Mouse (Mus musculus): Measurements from ENCODE around the gene Hoxa5. TPM values are rescaled to one million over a fixed set of nuclear protein-coding genes. Genes with fewer than 3 reads are reported as not detected.

Hoxa5 gene
- polyA plus RNA-seq, 1 experiment, result 1.7 TPM

GRCm38 (mm10) chr6:52217459-52217768, 13.0 kb upstream of the Hoxa5 start:
- WGBS, result under 1% methylated on average over 25 of the region's 25 CpGs
- DNase-seq (ENCODE audit: low read depth, low spot score), result no peak

GRCm38 (mm10) chr6:52216691-52217458, 12.5 kb upstream of the Hoxa5 start:
- WGBS, result 2% methylated on average over 60 of the region's 60 CpGs
- no peak for DNase-seq (ENCODE audit: low read depth, low spot score)

DNA sequence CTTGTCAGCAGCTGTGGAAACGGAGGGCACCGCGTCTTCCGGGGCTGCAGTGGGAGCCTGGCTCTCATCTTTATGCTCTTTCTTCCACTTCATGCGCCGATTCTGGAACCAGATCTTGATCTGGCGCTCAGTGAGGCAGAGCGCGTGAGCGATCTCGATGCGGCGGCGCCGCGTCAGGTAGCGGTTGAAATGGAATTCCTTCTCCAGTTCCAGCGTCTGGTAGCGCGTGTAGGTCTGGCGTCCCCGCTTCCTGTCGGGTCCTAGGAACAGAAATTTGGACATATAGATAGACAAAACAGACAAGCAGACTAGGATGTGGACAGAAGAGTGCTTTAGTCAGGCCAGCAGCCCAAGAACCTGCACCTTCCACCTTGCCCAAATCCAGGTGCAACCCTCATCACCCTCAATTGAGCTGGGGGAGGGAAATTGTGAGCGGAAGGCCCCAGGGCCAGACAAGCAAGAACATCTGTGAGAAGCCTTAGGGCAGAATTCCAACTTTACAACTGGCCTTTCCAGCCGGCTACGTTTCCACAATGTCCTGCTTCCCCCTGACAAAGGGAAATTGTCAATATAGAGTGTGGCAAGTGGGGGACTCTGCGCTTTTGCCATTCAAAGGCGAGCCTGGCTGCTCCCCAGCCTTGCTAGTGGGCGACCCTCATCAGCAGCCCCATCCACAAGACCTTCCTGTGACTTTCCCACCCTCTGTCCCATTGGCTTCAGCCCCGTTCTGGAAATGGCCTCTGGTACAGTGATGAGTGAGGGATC, 11.6 kb upstream of the Hoxa5 start:
- no peak for DNase-seq (ENCODE audit: low read depth, low spot score)
- 26% methylated on average over 30 of the region's 30 CpGs for WGBS

DNA sequence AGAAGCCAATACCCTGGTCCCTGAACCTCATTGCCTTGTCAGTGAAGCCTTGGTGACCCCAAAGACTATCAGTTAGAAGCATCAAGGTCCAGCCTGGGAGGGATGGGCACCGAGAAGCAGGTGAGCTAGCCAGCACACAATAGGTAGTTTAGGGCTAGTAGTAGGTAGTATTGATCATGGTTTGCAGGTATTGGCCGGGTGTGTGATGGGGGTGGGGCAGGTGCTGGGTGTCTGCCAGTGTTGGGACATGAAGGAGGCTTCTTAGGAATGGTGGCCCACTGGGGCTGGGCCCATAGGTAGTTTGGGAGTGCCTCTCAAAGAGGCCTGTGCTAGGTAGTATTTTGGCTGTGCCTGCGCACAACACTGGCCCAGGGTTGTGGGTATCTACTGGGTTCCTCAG, 10.7 kb upstream of the Hoxa5 start:
- 48% methylated on average over 3 of the region's 3 CpGs for WGBS
- DNase-seq (ENCODE audit: low read depth, low spot score), result no peak

DNA sequence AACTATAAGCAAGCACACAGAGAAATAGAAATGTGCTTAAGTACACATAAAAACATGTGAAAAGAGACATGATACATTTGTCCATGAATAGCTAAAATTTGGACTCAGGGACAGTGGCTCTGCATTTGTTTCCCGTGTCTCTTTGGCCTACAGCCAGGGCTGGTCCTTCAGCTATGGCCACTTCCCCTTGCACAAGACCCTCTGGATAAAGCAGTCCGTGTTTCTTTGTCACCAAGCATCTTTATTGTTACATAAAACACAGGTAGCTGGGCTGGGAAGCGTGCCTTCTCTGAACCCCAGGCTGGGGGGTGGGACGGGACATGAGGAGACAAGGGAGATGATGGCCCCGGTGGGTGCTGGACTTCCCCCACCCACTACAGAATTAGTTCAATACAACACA, 9.9 kb upstream of the Hoxa5 start:
- DNase-seq (ENCODE audit: low read depth, low spot score), result no peak
- 49% methylated on average over 5 of the region's 5 CpGs for whole genome bisulfite sequencing

GRCm38 (mm10) chr6:52213119-52213986, 9.0 kb upstream of the Hoxa5 start, which contains the start of the genes Hoxa3 and Gm28308:
Gene Hoxa3, minus strand, starts transcription at chr6:52213336.
Gene Gm28308, minus strand, starts transcription at chr6:52213339.
- 22% methylated on average over 38 of the region's 38 CpGs for WGBS

GRCm38 (mm10) chr6:52212556-52213118, 8.2 kb upstream of the Hoxa5 start:
- 20% methylated on average over 22 of the region's 22 CpGs for WGBS

More at GRCm38 (mm10) chr6:52213119-52213986, 9.0 kb upstream of the Hoxa5 start, which contains the start of the genes Hoxa3 and Gm28308:
- no peak for DNase-seq (ENCODE audit: low read depth, low spot score)

DNA sequence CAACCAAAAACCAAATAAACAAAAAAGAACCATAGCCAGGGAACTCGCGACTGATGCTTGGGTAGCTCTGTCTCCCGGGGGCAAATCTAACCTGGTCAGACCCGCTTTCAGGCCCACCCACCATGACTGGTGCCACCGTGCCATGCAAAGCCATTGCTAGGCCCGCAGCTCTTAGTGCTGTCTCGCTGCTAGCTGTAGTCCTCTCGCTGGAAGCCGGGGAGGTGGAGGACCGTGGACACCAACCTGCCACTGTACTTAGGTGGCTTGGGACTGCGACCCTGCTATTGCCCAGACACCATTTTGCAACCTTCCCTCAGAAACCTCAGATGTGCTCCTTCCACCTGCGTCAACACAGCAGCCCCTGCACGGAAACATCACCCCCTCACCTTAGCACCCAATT, 7.6 kb upstream of the Hoxa5 start:
- no peak for DNase-seq (ENCODE audit: low read depth, low spot score)
- WGBS, result 7% methylated on average over 13 of the region's 13 CpGs

More at GRCm38 (mm10) chr6:52212556-52213118, 8.2 kb upstream of the Hoxa5 start:
- no peak for DNase-seq (ENCODE audit: low read depth, low spot score)

GRCm38 (mm10) chr6:52211170-52211935, 7.0 kb upstream of the Hoxa5 start:
- DNase-seq (ENCODE audit: low read depth, low spot score), result no peak
- WGBS, result 3% methylated on average over 37 of the region's 37 CpGs

- no peak for DNase-seq (ENCODE audit: low read depth, low spot score)
- WGBS, result 44% methylated on average over 12 of the region's 12 CpGs
These were observed 5.3 kb upstream of the Hoxa5 start for GRCm38 (mm10) chr6:52209685-52210046.

DNA sequence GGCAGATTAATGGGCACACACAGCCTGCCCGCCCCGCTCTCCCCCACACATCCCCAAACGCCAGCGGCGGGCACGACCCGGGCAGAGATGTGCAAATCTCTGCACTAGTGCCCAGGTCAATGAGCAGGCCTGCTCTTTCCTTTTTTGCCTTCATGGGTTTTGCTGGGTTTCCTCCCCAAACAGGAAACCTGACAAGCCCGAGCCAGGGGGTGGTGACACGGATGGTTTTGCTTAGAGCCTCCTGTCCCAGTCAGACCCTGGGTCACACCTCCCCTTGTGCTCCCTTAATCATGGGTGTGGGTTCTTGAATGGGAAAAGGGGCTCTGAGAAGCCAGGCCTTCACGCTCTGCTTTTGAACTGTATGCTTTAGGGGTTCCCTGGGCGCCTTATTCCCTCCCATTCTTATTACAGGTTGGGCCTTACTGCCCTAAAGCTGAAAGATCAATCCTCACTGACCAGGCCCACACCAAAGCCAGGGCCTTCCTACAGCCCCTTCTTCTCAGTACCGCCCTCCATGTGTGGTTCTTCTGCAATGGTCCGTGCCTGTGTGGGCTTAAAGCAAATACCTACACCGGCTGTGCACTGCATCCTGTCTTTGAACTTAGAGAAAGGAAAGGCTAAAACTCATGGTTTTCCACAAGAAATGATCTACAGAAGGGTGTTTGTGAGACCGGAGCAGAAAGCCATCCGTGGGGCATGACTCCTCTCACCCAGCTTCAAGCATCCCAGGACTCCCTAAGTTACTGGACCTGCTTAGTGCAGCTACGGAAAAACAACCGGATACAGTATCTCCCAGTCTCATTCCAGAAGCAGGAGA, 4.7 kb upstream of the Hoxa5 start:
- WGBS, result 27% methylated on average over 18 of the region's 18 CpGs
- DNase-seq (ENCODE audit: low read depth, low spot score), result no peak

DNA sequence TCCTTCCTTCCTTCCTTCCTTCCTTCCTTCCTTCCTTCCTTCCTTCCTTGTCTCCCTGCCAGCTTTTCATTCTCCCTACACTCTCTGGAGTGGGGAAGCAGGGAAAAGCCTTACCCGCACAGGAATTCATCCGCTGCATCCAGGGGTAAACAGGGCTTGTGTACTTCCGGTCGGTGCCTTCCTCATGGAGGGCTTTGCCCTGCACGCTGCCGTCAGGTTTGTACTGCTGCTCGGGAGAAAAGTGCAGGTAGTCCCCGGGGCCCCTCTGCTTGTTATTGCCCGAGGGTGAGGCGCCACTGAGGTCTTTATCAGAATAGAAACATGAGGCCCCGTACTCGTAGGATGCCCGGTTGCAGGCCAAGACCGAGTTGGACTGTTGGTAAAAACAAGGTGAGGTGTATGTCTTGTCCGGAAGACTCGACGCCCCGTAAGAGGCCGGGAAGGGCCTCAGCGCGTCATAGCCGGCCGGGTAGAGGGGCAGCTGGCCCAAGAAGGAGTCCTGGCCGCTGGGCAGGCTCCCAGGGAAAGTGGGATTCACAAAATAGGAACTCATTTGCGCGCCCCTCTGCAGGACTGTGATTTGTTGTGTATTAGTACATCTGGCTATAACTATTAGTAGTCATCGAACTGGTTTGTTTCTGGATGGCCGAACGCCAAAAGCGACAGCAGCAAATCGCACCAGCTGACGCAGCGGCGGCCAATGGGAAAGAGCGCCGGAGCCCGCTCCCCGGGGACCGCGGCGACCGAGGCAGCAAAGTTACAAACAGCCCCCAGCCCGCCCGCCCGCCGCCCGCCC, 3.9 kb upstream of the Hoxa5 start, which contains the start of gene Hoxa6:
Gene Hoxa6, minus strand, starts transcription at position 651 of the 796 bp plus-strand sequence.
- DNase-seq (ENCODE audit: low read depth, low spot score), result no peak
- 11% methylated on average over 47 of the region's 47 CpGs for WGBS

DNA sequence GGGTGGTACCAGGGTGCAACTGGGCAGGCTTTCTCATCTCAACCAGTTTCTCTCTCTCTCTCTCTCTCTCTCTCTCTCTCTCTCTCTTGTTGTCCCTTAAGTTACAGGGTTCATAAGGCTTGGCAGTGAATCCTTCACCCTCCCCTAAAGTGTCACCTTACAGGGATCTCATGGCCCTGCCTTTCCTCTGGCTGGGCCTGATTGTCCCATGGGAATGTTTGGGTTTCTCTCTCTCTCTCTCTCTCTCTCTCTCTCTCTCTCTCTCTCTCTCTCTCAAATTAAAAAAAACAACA, 3.2 kb upstream of the Hoxa5 start:
- DNase-seq (ENCODE audit: low read depth, low spot score), result no peak

- DNase-seq (ENCODE audit: low read depth, low spot score), result no peak
- WGBS, result 48% methylated on average over 4 of the region's 4 CpGs
These were observed 2.7 kb upstream of the Hoxa5 start for GRCm38 (mm10) chr6:52206882-52207683.

DNA sequence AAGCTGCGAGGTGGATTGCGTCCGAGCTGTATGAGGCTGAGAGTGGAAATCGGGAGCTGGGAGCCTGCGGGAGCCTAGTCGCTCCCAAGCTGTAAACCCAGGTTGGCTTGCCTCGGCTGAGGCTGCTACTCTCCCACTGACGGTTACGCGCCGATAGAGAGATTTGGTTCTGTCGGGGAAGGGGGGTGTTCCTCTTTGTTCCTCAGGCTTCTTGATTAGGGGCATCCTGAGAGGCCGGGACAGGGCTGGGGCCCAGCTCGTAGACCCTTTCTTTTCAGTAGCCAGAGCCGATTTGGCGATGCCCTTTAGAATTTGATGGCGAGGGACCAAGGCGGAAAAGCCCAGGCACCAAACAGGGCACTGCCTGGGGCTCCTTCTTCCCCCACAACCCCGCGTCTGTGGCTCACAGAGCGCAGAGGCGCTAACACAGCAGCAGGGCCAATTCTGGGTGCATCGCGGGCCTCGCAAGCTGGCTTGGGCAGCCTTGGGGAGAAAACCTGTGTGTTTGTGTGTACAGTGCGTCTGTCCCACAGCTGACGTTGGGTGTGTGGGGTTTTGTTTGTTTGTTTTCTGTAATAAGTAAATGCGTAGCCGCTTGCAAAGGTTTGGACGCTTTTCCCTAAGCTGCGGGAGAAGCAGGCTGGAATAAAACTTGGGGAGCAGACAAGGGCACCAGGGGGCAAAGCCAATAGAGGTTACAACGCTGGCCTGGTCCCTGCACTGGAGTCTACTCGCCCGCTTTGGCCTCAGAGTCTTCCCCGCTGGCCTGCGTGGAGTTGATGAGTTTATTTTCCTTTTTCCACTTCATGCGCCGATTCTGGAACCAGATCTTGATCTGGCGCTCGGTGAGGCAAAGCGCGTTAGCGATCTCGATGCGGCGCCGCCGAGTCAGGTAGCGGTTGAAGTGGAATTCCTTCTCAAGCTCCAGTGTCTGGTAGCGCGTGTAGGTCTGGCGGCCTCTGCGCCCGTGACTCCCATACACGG, 1.5 kb upstream of the Hoxa5 start:
- no peak for DNase-seq (ENCODE audit: low read depth, low spot score)
- 48% methylated on average over 55 of the region's 55 CpGs for WGBS

DNA sequence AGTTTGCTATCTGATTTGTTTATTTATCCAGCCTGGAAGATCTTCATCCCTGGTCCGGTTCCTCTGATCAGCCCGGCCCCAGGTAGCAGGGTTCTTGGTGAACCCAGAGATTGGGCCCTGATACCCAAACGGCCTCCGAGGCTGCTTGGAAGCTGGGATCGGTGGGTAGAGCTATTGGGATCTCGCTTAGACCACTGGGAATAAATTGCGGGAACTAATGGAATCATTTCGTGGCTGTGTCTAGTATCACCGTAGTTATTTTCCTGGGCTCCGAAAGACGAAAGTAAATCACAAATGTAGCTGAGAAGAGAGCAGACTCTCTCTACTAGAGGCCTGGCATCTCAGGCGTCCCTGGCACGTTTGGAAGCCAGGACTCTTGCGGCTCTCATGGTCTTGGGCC, 834 bp upstream of the Hoxa5 start:
- 51% methylated on average over 14 of the region's 14 CpGs for WGBS
- no peak for DNase-seq (ENCODE audit: low read depth, low spot score)
